Mouse (Mus musculus) Patski (cell line): ENCODE results near the gene 9530002B09Rik. TPM values are rescaled to one million over a fixed set of nuclear protein-coding genes. Genes with fewer than 3 reads are reported as not detected.

Experiments
- ATAC-seq: fragments of 100-300 bp; one replicate; pipeline ENCODE4 v1.8.0; 2021
- CTCF ChIA-PET: fragments of 350-600 bp; sonication (Branson Sonifier 250); formaldehyde crosslinking; loops from one replicate; lab custom pipeline; 2022; ENCODE audit warnings: inconsistent platforms; lab: Charles Lee
- POLR2A ChIA-PET: fragments of 350-600 bp; sonication (Branson Sonifier 250); formaldehyde crosslinking; loops from one replicate; lab custom pipeline; 2022; ENCODE audit warnings: antibody characterized with exemption, inconsistent platforms; lab: Charles Lee
- DNase-seq: peaks from one replicate; pipeline ENCODE4 v3.0.0-alpha.2; 2011; ENCODE audit warnings: low read depth, low spot score
- H3K27me3 ChIP-seq: fragments of 371-371 bp; one replicate; pipeline ENCODE4 v1.5.1; 2021
- CTCF ChIP-seq: fragments of 100-300 bp; IDR thresholded peaks from one replicate; pipeline ENCODE4 v1.5.1; 2021
- in situ Hi-C: fragments of 300-500 bp; cut with MboI; formaldehyde crosslinking; loops from 3 replicates; pipeline ENCODE4 v1.11.1; 2018; ENCODE audit warnings: low pct_unique_long_range_greater_than_20kb, mixed read lengths
- polyA plus RNA-seq: library from polyadenylated mRNA; unstranded; gene quantifications from one replicate; pipeline ENCODE4 v1.2.3, GENCODE M21; 2021

Gene 9530002B09Rik
- polyA plus RNA-seq, result not detected

DNA sequence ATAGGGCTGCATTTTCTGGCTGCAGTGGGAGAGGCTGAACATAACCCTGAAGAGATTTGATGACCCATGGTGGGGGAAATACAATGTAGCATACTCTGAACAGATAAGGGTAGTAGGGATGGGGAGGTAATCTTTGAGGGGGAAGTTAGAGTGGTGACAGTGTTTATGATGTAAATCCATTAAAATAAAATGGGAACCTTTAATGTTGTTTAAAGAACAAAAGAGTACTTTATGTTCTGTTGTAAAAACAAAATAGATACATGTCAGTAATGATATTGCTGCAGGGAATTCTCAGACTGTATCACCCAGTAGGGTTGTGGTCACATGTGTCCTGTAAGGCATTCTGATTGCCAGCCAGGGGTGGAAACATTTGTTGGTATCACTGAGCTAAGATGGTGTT is at the start of gene 9530002B09Rik:
Gene 9530002B09Rik (plus strand): TSS at position 301 of the 400 bp plus-strand sequence.
- in situ Hi-C loops, result no loop called here
- TF ChIP-seq CTCF, result no peak
- POLR2A ChIA-PET, result no interaction called here
- no peaks in the 10 kb centered on the region for H3K27me3 ChIP-seq
- CTCF ChIA-PET, result no interaction called here
- no peak for ATAC-seq
- no peak for DNase-seq

Other genes starting within 250 kb of the 9530002B09Rik start
- gene Ppt1, start 147.0 kb downstream of the 9530002B09Rik start, polyA plus RNA-seq, result 103 TPM
- gene Cap1, start 196.8 kb downstream of the 9530002B09Rik start, polyA plus RNA-seq, result 145 TPM